Mouse (Mus musculus): ENCODE data around the gene Agtpbp1. TPM values are rescaled to one million over a fixed set of nuclear protein-coding genes. Genes with fewer than 3 reads are reported as not detected.
"Not testable (repeated sequence)": the region's sequence is repeated elsewhere in the genome, so short reads cannot be mapped to it uniquely, and the experiment has no call there.

Gene Agtpbp1
- total RNA-seq, 2 experiments from 2014 or later: 29.7 to 49.9 TPM

DNA sequence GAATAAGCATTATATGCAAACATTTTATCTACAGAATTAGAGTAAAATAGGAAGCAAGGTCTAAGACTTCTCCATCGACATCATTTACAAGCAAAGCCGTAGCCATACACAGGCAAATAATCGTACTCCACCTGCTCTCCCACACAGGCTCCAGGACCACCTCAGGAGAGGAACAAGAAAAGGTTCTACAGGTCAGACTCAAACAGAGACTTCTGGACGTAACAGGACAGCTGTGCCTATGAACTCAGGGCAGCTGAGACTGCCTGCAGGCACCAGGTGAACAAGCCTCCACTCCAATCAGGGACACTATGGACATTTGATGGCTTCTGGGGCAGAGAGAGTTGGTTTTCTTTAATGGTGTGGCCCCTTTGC is 103.6 kb downstream of the Agtpbp1 start:
- DNase-seq: no peak

DNA sequence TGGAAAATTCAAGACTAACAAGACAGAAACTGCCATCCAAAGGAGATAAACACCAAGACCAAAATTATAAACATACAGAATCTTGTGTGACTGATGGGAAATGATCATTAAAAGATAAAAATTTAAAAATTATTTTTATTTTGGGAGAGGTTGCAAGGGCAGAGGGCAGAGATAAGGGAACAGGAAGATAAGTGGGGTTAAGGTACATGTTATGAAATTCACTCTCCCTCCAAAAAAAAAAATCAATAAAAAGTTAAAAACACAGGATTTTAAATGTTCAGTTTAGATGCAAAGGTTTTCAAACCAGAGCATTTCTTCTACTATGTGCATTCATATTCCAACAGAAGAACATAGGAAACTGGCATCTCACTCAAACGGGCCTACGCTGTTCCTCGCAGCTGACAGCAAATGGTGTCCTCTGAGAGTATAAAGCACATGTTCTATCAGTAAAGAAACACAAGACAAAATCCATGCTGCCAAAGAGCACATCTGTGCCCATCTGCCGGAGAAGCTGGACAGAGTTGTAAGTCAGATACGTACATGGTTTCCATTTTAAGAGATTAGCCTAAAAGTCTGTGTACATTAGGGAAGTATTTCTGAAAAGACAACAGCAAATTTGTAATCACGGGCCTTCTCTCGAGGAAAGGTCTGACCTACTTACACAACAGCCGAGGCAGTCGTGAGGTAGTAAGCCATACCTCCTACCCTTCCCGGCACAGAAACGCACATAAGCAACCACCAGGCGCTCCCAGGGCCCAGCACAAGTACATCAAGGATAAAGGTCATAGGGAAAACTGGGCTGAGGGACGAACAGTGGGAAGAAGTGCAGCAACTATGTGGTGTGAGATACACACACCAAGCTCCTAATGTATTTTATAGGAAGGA is 104.2 kb downstream of the Agtpbp1 start:
- no peak for DNase-seq

DNA sequence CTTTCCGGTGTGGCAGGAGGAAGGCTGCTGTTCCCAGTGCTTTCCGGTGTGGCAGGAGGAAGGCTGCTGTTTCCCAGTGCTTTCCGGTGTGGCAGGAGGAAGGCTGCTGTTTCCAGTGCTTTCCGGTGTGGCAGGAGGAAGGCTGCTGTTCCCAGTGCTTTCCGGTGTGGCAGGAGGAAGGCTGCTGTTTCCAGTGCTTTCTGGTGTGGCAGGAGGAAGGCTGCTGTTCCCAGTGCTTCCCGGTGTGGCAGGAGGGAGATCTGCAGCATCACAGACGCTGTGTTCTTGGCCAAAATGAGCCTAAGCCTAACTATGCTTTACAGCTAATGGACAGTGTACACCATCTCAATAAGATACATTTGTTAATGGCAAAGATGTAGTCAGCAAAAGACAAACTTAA is 107.1 kb downstream of the Agtpbp1 start:
- not testable (repeated sequence) for DNase-seq

DNA sequence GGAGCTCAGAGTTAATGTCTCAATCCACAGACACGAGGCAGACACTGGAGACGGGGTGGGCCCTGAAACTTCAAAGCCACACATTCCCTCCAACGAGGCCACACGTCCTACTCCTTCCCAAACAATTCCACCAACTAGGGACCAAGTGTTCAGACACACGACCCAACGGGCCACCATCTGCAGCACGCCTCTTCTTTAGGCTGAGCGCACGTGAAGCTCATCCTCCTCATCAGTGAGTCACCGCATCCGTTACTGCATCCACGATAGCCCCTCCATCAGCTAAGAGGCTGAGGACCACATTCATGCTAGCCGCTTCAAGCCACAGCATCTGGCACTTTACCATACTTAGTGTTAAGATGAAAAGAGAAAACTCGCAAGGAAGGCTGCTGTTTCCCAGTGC is 107.6 kb downstream of the Agtpbp1 start:
- DNase-seq: no peak

DNA sequence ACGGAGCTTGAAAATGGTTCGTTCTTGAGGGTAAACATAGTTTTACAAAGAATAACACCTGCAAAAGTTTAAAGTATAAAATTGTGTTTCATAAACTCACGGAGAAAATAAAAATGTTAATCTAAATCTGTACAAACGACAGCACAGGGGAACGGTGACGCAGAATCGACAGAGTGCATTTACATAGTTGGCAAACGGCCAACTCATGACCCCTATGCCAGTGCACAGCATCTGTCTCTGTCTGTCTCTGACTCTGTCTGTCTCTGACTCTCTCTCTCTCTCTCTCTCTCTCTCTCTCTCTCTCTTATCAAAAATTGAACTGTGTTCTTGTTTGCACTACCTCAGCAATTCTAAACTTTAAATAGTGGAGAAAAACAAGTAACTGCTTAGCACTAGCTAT is 110.1 kb downstream of the Agtpbp1 start:
- DNase-seq: no peak

DNA sequence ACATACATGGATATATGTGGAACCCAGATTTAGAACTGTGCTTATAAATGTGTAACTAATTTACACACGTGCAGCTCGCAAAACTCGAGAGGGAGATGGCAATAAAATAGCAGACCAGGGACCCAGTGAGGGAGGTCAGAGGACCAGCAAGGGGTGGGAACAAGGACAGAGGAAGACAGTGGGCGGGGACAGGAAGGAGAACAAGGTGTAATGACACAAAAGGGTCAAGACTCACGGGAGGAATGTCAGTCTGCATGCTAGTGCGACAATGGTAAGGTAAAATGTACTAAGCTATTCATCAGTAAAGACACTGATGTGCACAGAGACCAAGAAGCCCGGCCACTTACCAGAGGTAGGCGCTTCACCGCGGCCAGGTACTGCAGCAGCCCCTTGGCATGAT is 111.7 kb downstream of the Agtpbp1 start:
- DNase-seq: no peak

DNA sequence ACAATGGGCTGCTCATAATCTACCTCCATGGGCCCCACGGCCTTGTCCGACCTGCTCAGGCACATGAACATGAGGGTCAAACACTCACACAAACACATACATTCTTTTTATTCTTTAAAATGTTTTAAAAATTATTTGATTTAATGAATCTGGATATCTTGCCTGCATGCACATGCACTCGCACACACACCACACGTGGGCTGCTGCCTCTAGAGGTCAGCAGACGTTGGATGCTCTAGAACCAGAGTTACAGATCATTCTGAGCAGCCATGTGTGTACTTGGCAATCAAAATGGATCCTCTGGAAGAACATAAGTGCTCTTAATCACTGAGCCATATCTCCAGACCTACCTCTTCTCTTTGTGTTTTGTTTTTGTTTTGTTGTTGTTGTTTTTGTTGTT is 112.8 kb downstream of the Agtpbp1 start:
- peak; percentile 16 for DNase-seq

DNA sequence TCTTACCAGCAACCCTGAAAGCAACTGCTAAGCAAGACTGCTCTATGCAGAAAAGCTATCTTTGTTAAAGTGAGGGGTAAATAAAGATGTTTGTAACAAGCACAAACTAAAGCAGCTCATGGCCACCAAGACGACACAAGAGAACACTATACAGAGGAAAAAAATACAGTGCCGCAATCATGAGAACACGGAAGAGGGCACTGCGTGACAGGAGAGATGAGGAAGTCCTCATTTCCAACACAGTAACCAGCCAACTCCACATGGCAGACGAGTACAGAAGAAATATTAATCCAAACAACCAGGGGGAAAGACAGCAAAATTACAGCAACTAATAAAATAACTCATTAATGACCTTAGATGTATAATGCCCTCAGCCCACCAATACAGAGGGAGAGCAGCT is 115.3 kb downstream of the Agtpbp1 start:
- no peak for DNase-seq

DNA sequence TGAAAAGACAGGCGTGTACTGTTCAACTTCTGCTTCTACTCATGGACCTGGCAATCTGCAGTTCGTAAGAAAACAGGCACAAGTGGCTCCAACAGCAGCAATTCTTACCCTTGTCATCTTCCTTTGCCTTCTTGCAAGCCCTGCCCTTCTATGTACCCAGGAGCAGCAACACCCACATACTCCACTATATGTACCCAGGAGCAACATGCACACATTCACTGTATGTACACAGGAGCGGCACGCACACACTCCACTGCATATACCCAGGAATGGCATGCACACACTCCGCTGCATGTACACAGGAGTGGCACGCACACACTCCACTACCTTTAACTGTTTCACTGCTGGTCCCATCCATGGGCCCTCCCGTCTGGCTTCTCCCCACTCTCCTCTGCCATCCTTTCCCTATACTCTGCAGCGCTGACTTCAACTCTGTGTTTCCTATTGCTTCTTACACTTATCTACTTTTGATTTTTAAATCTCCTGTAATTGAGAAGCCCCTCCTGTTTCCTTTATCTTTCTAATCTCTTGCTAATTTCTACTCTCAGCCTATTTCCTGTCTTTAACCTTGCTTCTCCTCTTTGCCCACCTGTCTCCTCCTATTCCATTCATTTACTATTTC is 116.7 kb downstream of the Agtpbp1 start:
- DNase-seq: no peak

DNA sequence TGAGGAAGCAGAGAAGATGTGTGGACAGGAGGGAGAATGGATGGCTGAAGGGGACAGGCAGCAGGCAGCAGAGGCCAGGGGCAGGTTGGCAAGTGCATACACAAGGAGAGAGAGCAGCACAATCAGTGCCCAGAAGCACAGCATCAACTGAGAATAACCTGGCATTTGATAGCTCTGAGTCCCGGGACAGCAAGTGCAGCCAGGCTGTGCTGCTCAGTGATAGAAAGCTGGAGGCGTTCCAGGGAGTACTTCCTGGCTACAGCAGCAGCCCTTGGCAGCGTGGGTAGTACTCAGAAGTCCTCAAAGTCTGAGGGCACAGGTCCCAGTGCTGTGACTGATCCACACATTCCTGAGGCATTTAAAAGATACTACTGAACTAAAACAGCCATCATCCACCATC is 117.4 kb downstream of the Agtpbp1 start:
- peak; percentile 79 for DNase-seq

DNA sequence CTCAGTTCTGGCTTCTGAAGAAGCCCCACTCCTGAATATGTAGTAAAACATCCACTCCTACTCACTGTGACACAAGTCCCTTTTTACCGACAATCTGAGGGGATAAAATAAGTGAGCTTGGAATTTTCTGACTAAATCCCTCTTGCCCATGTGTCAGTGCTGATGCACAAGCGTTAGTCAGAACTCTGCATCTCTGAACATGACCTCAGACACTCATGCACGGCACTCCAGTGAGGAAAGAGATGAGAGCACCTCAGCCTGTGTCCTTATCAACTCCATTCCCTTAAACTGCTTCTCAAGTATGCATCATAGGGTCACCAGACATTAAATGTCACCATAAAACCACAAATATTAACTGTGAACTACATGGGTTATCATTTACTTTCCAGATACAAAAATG is 124.1 kb downstream of the Agtpbp1 start:
- DNase-seq: no peak

DNA sequence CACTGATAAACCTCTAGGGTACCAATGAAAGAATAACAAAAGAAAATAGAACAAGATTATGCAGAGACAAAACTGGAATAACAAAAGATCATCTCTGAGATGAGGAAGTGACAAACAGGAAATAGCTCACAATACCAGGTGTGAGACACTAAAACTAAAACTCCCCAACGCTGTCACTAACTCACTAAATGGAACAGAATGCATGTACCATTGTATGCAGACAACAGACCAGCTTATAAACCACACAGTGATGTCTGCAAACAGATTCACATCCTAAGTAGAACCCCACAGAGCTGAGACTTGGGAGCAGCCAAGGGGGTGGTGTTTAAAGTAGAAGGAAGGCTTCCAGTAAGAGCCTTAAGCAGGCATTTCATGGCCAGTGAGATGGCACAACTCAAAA is 128.8 kb downstream of the Agtpbp1 start:
- DNase-seq: no peak

DNA sequence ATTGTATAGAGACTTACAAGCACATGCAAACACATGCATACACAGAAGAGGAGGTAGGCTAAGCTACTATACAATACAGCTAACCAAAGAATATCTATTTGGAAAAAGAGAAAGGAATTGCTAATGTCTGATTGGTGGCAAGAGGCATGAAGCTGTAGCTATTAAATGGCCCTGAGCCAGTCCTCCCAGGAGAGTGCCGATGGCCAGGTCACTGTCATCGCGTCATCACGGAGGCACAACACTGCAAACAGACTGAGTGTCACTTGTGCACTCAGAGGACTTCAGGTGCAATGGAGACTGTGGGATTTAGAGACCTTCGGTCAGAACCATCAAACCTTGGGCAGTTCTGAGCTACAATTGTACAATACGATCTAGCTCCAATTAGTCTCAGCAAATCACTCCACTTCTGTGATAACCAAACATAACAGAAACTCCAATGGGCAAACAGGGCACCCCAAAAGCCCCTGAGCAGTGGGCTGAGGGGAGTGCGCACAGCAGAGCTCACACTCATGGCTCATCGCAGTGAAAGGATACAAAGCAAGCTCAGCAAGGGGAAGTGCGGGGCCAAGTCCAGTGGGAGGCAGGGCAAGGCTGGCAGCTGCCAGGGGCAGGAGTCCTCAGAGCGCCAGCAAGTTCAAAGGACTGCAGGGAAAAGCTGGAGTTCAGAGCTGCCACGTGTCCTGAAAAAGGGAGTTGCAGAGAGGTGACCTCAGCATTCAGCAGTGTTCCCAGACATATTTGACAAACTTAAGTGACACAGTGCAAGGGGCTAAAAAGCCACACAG is 130.8 kb downstream of the Agtpbp1 start:
- DNase-seq: peak; percentile 64

DNA sequence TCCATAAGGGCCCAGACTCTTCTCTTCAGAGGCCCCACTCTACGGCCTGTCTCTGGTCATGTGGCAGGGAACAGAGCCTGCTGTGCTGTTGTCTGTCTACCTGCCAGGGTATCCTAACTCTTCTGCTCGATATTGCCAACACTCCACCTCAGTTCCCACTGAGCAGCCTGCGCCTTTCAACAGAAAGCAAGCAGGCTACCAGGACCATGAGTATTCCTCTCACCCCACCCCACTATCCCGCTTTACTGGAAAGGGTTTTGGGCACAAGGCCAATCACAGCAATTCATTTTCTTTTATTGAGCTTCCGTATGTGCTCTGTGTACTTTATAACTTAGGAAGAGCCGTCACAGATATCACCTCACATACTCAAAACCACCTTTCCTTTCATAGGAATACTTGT is 131.4 kb downstream of the Agtpbp1 start:
- DNase-seq: no peak

DNA sequence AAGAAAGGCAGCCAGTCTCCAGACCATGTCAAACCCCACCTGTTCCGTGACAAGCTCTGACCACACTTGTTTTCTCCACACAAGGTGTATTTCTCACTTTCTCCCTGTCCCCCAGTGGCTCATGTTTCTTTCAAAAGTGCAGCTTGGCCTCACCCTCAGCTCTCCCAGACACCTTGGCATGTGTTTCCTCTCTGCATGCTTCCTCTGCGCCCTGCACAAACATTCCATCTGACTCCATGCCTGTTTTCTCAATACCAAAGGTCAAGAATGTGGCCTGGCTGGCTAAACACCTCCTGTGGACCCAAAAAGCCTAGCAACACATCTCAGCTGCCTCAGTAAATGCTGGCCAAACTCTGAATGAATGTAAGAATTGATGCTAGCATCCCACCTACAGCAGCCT is 132.0 kb downstream of the Agtpbp1 start:
- peak; percentile 15 for DNase-seq

DNA sequence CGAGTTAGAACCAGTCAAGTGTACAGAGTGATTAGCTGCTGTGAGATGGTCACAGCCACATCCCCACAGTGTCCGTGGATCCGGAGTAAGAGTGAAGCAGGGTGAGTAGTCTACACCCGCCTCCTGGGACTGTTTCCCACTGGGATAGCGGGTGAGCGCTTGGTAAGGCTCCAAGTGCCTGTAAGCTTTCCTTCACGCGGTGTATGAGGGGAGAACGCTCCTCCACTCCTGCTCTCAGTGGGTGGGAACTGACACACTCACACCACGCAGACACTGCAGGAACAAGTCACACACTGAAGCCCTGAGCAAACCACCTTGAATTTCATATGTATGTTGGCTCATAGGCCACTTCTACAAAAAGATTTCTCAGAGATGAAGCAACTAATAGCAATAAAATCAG is 134.2 kb downstream of the Agtpbp1 start:
- DNase-seq: no peak

DNA sequence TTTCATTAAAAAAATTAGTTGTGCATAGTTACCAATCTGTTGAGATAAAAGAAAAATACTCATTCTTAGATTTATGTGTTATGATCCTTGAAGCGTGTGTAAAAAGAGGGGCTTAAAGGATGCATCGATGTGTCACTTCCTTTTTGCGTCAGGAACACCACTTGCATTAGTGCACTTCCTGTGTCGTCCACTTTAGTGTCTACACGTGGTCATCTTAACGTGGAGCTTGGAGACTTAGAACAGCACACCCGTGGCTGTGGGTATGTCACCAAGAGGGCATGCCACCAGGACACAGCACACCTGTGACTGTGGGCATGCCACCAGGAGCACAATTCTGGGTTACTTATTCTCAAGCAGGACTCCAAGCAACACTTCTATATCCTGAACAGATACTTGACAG is 137.9 kb downstream of the Agtpbp1 start:
- DNase-seq: no peak

DNA sequence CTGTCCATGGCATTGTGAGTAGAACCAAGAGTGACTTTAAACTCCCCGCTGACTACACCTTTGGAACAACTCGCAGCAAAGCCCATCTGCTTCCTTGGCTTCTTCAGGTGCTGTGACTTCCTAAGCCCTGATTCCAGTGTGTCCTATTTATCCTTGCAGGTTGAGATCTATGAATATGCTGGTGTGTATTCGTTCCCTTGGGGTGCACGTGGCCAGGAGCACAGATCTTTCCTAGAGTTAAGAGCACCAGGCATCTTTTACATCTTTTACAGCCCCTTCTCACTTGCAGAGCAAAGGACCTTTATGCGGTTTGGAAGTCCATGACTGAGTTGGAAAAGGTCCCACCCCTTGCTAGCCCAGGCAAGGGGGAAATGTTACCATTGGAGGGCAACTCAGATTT is 139.8 kb downstream of the Agtpbp1 start:
- DNase-seq: no peak

DNA sequence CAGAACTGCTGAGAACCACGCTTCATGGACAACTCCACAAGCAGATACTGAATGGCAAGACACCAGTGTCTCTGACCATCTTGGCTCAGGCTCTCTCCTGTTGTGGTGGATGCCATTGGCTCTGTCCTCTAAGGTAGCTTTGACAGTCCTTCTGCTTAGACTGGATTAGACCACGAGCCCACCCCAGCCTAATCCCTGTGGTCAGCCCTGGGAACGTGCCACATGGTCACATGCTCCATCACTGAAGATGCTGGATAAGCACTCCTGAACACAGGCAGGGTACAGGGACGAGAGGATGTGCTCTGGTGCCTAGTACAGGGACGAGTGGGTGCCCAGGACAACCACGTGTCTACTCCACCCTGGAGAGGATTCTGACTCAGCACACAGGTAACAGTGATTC is 140.7 kb downstream of the Agtpbp1 start:
- no peak for DNase-seq

DNA sequence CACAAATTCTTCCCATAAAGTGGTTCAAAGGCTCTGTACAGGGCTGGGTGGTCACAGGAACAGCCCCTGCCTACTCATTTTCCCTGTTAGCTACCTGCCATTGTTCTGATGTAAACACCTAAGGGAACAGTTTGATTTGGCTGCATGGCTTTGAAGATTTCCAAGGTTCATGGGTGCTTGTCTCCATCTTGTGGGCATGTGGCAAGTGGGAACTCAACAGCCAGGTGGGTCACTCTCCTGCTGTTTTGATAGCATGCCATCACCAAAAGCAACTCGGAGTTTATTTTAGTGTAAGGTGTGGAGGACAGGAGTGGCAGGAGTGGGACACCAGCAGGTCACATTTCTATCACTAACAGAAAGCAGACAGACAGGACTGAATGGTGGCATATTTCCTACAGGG is 145.3 kb downstream of the Agtpbp1 start:
- DNase-seq: no peak

DNA sequence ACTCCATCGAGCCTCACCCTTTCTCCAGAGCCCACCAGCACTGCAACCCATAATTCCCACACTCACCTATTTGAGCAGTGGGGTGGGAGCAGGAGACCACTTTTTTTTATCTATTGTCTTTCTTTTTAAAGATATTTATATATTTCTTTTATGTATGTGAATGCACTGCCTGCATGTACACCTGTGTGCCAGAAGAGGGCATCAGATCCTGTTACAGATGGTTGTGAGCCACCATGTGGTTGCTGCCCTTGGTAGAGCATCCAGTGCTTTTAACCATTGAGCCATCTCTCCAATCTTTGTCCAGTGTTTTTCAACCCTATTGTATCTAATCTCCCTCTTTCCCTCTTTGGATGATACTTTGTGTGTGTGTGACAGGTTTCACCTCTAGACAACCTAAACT is 150.5 kb downstream of the Agtpbp1 start:
- no peak for DNase-seq

DNA sequence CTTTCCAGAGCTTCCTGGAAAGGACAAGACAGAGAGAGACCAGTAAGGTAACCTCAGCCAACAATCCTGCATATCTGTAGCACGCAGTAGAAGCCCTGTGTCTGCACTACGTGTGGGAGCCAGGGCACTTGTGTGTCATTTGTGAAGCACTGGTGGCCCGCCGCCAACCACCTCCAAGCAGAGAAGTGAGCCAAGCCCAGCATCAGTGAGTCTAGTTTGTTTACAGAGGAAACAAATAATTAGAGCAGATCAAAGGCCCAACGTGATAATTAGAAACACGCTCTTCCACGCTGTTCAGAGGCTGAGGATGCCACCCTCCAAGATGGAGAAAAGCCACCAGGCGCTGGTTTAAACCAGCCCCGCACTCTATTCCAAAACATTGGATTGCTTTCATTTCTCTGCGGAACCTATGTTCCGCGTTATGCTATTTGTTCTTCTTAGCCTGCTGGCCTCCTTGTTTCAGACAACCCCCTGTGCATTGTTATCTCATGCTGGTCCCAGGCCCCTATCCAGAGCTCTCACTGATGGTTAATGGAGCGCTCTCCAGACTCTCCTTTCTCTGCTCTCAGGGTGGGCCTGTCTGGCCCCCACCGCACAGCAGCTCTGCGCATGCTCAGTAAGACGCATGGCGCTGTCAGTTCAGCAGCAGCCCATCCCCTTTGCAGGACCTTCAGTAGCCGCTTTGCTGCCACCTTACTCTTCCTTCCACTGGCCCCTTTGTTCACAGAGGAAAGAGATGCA is 153.7 kb downstream of the Agtpbp1 start:
- peak; percentile 48 for DNase-seq

DNA sequence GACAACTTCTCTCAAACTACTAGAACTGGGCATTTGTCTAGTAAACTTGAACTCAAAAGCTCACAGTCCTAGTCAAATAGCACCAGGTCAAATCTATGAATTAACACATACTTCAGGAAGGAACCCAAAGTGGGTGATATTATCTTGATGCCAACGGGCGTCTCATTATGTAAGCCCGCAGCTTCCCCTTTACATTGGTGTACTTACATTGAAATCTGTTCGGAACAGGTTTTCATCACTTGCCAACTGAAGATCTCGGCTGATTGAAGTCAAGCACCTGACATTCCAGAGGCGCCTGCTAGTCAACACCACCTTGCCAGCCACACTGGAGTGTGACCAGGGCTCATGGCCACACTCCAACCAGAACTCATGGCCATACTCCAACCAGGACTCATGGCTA is 155.7 kb downstream of the Agtpbp1 start:
- peak; percentile 21 for DNase-seq

Measured in adrenal gland, postnatal 10 days (tissue).